Mouse (Mus musculus) neural tube, postnatal 0 days (tissue): Measurements from ENCODE around the gene Htatip2. TPM values are rescaled to one million over a fixed set of nuclear protein-coding genes. Genes with fewer than 3 reads are reported as not detected.

Source experiments
- polyA plus RNA-seq: library from polyadenylated mRNA; unstranded; fragments of >200 nt; fragmentation: Nextera tagmentation; extraction: Ambion mirVana; gene quantifications from 2 replicates; pipeline ENCODE4 v1.2.1, GENCODE M21; 2015

The Htatip2 gene
- 8.4 and 9.2 TPM in 2 replicates for polyA plus RNA-seq

DNA sequence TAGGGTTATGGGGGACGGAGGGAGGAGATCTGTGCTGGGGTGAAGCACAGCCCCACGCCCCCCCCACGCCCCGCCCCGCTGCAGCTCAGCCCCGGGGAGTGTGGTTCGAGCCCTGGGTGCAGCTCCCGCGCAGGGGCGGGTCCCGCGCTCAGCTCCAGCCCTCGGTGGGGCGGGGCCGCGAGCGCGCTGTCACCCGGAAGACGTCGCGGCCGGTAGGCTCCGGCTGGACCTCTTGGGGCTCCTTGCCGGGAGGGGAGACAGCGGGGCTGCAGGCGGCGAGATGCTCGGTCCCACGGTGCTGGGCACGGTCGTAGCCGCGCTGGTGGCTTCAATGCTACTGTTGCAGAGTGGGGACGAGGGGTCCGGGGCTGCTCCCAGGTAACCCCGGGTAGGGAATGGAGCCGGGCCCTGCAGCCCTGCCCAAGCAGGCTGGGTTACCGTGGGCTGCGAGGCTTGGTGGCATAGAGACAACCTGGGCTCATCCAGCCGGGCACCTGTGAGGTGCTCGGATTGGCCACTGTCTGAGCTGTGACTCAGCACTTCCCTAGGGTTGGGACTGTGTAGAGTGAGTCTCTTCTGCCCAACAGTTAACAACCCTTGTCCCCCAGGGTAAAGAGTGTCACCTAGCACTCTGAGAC, at the start of gene Htatip2:
Htatip2 (plus strand) TSS at position 182 of the 638 bp plus-strand sequence.

GRCm38 (mm10) chr7:49778114-49778901, 19.4 kb downstream of the Htatip2 start, which contains the start of gene Prmt3:
Gene Prmt3 (plus strand): TSS chr7:49778346.

Other genes with a start within 250 kb of the Htatip2 start
- gene Dbx1, start 122.3 kb upstream of the Htatip2 start, polyA plus RNA-seq: 0.06 TPM in 1 of 2 replicates, not detected in the other
- 38.5 and 39.6 TPM in 2 replicates for gene Prmt3, start 19.2 kb downstream of the Htatip2 start, polyA plus RNA-seq
- 18.8 and 21.8 TPM in 2 replicates for gene Slc6a5, start 151.0 kb downstream of the Htatip2 start, polyA plus RNA-seq
- gene Nell1, start 215.7 kb downstream of the Htatip2 start, polyA plus RNA-seq: 50.6 and 51.0 TPM in 2 replicates